Mouse (Mus musculus) bone marrow macrophage, adult 2 months (primary cell): ENCODE results near the gene Zdhhc12. TPM values are rescaled to one million over a fixed set of nuclear protein-coding genes. Genes with fewer than 3 reads are reported as not detected.
A peak's percentile ranks its signal among the peaks of the same experiment; 100 is the strongest.

Source experiments
- H3K27ac ChIP-seq: 2 replicates; pipeline ENCODE4 v1.5.1; 2012; ENCODE audit warnings: low read depth, low read length; ENCODE audit not compliant: insufficient read depth
- H3K4me1 ChIP-seq: 2 replicates; pipeline ENCODE4 v1.6.1; 2012; ENCODE audit warnings: low read length; ENCODE audit not compliant: control insufficient read depth, insufficient read depth
- H3K4me3 ChIP-seq: 2 replicates; pipeline ENCODE4 v1.5.1; 2012; ENCODE audit warnings: mild to moderate bottlenecking, low read length, moderate library complexity; ENCODE audit not compliant: insufficient read depth
- CTCF ChIP-seq: IDR thresholded peaks from 2 replicates; pipeline ENCODE4 v1.5.1; 2012; ENCODE audit warnings: low read depth, mild to moderate bottlenecking, low read length, moderate library complexity
- POLR2A ChIP-seq: IDR thresholded peaks from 2 replicates; pipeline ENCODE4 v1.6.1; 2012; ENCODE audit warnings: mild to moderate bottlenecking, low read depth, low read length, borderline replicate concordance
- polyA plus RNA-seq: library from polyadenylated mRNA; stranded (reverse); fragments of >200 nt; gene quantifications from 2 replicates; pipeline ENCODE4 v1.2.4, GENCODE M21; 2012; ENCODE audit not compliant: missing spikeins, insufficient read depth, insufficient read length

Gene Zdhhc12
- polyA plus RNA-seq, 1 experiment = 28.2 TPM

DNA sequence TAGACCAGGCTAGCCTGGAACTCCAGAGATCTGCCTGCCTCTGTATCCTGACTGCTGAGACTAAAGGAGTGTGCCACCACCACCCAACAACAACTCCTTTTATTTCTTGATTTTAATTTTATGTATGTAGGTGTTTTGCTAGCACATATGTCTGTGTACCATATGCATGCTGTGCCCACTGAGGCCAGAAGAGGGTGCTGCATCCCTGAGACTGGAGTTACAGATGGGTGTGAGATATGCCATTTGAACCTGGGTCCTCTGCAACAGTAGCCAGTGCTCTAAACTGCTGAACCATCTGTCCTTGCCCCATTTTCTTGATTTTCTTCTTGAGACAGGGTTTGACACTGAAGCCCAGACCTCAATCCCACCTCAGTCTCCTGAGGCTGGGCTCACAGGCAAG lies 12.9 kb upstream of the Zdhhc12 start:
- Histone ChIP-seq H3K27ac (no peak overlapping the region), H3K4me3 (no peak overlapping the region), H3K4me1 (no peaks in the 10 kb centered on the region)
- TF ChIP-seq POLR2A (no peak), CTCF (peak; percentile 56)

- Histone ChIP-seq H3K4me1 (peaks cover under 1% of the 10 kb centered on the region; the same call in 1 of the 2 replicates), H3K27ac (no peak overlapping the region), H3K4me3 (no peak overlapping the region)
- no peak for TF ChIP-seq POLR2A
- no peak for TF ChIP-seq CTCF
Measured at GRCm38 (mm10) chr2:30100214-30100613, 6.8 kb upstream of the Zdhhc12 start.

- Histone ChIP-seq H3K4me3 (no peak overlapping the region), H3K4me1 (peaks cover 9% of the 10 kb centered on the region), H3K27ac (no peak overlapping the region)
- no peak for TF ChIP-seq POLR2A
- peak; percentile 29; the same call in 1 of the 2 replicates for TF ChIP-seq CTCF
Measured at GRCm38 (mm10) chr2:30095882-30096527, 2.6 kb upstream of the Zdhhc12 start.

DNA sequence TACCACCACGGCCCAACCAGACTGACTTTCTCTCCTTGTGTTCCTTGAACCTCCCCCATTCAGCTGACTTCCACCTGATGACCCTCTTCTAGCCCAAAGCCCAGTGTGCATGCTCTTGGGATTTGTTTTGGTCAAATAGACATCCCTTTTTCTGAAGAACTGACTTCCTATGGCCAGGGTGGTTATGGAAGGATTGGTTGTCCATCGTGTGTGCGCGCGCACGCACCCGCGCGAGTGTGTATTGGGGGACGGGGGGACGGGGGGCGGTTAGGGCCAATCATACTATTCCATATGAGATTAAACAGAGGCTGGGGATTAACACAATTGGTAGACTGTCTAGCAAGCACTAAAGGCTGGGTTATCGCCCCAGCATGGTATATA lies 750 bp upstream of the Zdhhc12 start:
- peaks cover 9% of the 10 kb centered on the region for H3K4me1 ChIP-seq
- H3K27ac ChIP-seq = peak overlapping the region; percentile 61

GRCm38 (mm10) chr2:30092280-30092918 lies 1.0 kb downstream of the Zdhhc12 start:
- Histone ChIP-seq H3K4me3 (peak overlapping the region; percentile 88), H3K27ac (no peak overlapping the region), H3K4me1 (peaks cover 9% of the 10 kb centered on the region)
- no peak for TF ChIP-seq POLR2A
- TF ChIP-seq CTCF = 0 out of 2 replicates have a peak, but pooled peaks have one; percentile 6

More for the DNA sequence above, 750 bp upstream of the Zdhhc12 start:
- H3K4me3 ChIP-seq = peak overlapping the region; percentile 88
- TF ChIP-seq POLR2A (no peak), CTCF (no peak)

DNA sequence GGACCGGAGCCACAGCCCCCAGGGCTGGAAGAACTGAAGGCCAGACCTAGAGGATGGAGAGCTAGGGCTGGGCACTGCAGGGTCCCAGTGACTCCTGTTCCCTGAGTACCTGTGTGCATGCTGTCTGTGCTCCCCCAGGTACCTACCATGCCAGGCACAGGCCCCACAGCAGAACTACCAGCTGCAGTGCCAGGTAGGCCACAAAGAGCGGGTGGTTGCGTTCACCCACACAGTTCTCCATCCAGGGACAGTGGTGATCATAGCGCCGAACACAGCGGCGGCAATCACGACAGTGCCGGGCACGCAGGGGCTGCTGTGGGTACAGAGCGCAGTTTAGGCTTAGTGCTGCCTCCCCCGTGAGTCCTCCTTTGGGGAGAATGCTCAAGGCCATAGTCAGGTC lies 1.9 kb downstream of the Zdhhc12 start:
- no peak for TF ChIP-seq CTCF
- no peak for TF ChIP-seq POLR2A
- Histone ChIP-seq H3K4me1 (peaks cover 16% of the 10 kb centered on the region), H3K27ac (no peak overlapping the region), H3K4me3 (no peak overlapping the region)

- Histone ChIP-seq H3K4me3 (no peak overlapping the region), H3K4me1 (peaks cover 19% of the 10 kb centered on the region), H3K27ac (no peak overlapping the region)
- no peak for TF ChIP-seq POLR2A
- TF ChIP-seq CTCF = no peak
Measured at GRCm38 (mm10) chr2:30087310-30087709, 6.1 kb downstream of the Zdhhc12 start.

- H3K4me1 ChIP-seq = peaks cover 17% of the 10 kb centered on the region
- H3K4me3 ChIP-seq = no peak overlapping the region
- TF ChIP-seq CTCF (no peak), POLR2A (no peak)
- no peak overlapping the region for H3K27ac ChIP-seq
Measured at GRCm38 (mm10) chr2:30084632-30085031, 8.8 kb downstream of the Zdhhc12 start.

DNA sequence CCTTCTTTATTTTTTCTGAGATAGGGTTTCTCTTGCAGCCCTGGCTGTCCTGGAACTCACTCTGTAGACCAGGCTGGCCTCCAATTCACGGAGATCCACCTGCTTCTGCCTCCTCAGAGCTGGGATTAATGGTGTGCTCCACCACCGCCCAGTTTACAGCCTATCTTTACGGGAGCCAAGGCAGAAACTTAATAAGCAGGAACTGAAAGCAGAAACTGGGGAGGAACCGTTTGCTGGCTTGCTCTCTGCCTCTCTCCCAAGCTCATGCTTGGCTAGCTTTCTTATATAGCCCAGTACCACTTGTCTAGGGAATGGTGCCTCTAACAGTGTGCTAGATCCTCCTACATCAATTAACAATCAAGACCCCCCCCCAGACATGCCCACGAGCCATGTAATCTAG lies 9.3 kb downstream of the Zdhhc12 start:
- Histone ChIP-seq H3K27ac (no peak overlapping the region), H3K4me1 (peaks cover 17% of the 10 kb centered on the region), H3K4me3 (no peak overlapping the region)
- TF ChIP-seq CTCF = no peak
- no peak for TF ChIP-seq POLR2A

DNA sequence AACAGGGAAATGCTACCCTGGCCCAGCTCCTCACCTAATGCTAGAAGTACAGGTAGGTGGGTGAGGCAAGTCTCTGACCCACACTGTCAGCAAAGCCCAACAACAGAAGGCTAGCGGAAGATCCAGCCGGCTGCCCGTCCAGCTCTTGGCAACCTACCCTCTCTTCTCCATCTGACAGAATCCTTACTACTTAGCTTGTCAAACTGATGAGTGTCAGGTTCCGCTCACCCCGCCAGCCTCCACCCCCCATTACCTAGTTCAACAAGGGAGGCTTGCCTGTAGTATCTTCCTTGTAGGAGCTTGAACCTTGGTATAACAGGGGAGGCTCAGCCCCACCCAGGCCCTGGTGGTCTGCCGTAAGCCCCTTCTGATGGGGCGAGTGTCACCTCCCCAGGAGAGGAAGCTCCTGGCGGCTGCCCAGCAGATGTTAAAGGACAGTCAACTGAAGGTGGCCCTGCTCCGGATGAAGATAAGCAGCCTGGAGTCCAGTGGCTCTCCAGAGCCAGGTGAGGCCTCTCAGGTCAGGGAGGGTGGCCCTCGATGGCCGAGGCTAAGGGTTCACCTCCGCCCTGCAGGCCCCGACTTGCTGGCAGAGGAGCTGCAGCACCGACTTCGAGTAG lies 13.2 kb downstream of the Zdhhc12 start:
- Histone ChIP-seq H3K4me1 (peaks cover 13% of the 10 kb centered on the region), H3K27ac (no peak overlapping the region), H3K4me3 (no peak overlapping the region)
- TF ChIP-seq CTCF = no peak
- TF ChIP-seq POLR2A = no peak
